Mouse (Mus musculus) lung, embryonic 15.5 days (tissue): ENCODE data around the gene Dcx. TPM values are rescaled to one million over a fixed set of nuclear protein-coding genes. Genes with fewer than 3 reads are reported as not detected.

ENCODE experiments used
- ATAC-seq: fragments of 200-750 bp; cut with Nextera tagmentation; 2 replicates; pipeline ENCODE4 v1.8.0; 2017; ENCODE audit warnings: moderate number of reproducible peaks, borderline replicate concordance; ENCODE audit not compliant: low FRiP score, low TSS enrichment; ENCODE audit errors: extremely low read depth
- H3K27ac ChIP-seq: fragments of 300-500 bp; sonication (generic); 2 replicates; pipeline ENCODE4 v1.5.1; 2015; ENCODE audit warnings: moderate library complexity, mild to moderate bottlenecking, inconsistent platforms
- H3K27me3 ChIP-seq: fragments of 300-500 bp; sonication (generic); 2 replicates; pipeline ENCODE4 v1.6.1; 2015; ENCODE audit warnings: inconsistent platforms
- H3K36me3 ChIP-seq: fragments of 300-500 bp; sonication (generic); 2 replicates; pipeline ENCODE4 v1.6.1; 2015; ENCODE audit warnings: inconsistent platforms
- H3K4me1 ChIP-seq: fragments of 300-500 bp; sonication (generic); 2 replicates; pipeline ENCODE4 v1.6.1; 2015; ENCODE audit warnings: inconsistent platforms
- H3K4me2 ChIP-seq: fragments of 300-500 bp; sonication (generic); 2 replicates; pipeline ENCODE4 v1.6.1; 2015; ENCODE audit warnings: inconsistent platforms, mild to moderate bottlenecking, moderate library complexity
- H3K4me3 ChIP-seq: fragments of 300-500 bp; sonication (generic); 2 replicates; pipeline ENCODE4 v1.5.1; 2015; ENCODE audit warnings: mild to moderate bottlenecking, inconsistent platforms
- H3K9ac ChIP-seq: fragments of 300-500 bp; sonication (generic); 2 replicates; pipeline ENCODE4 v1.6.1; 2015; ENCODE audit warnings: inconsistent platforms
- H3K9me3 ChIP-seq: fragments of 300-500 bp; sonication (generic); 2 replicates; pipeline ENCODE4 v1.6.1; 2016; ENCODE audit warnings: inconsistent platforms
- WGBS: fragments of 180-500 bp; shearing (Covaris S2); methylation state at CpG from one replicate; pipeline ENCODE4 v1.1.7; 2015; 5-methylcytosine and 5-hydroxymethylcytosine counted together
- polyA plus RNA-seq: library from polyadenylated mRNA; unstranded; fragments of >200 nt; fragmentation: Nextera tagmentation; extraction: Ambion mirVana; gene quantifications from 2 replicates; pipeline ENCODE4 v1.2.1, GENCODE M21; 2015

Dcx gene
- polyA plus RNA-seq, 1 experiment from 2014 or later, result 2.5 TPM

- ATAC-seq, result peak; percentile 42; the same call in 1 of the 2 replicates
- Histone ChIP-seq H3K4me1 (no peaks in the 10 kb centered on the region), H3K4me3 (no peak overlapping the region), H3K9me3 (no peaks in the 10 kb centered on the region), H3K9ac (no peak overlapping the region), H3K27ac (no peak overlapping the region), H3K4me2 (no peak overlapping the region), H3K36me3 (no peaks in the 10 kb centered on the region), H3K27me3 (no peaks in the 10 kb centered on the region; the same call in 1 of the 2 replicates)
- WGBS, result 42% methylated on average over 3 of the region's 3 CpGs
Measured at GRCm38 (mm10) chrX:143893180-143893579, 39.9 kb downstream of the Dcx start.

- H3K27me3 ChIP-seq, result no peaks in the 10 kb centered on the region
- no peak overlapping the region for H3K9ac ChIP-seq
- H3K36me3 ChIP-seq, result no peaks in the 10 kb centered on the region
- no peak overlapping the region for H3K4me2 ChIP-seq
- H3K27ac ChIP-seq, result no peak overlapping the region
- ATAC-seq, result peak; percentile 54; the same call in 1 of the 2 replicates
- H3K4me3 ChIP-seq, result no peak overlapping the region
- WGBS, result 36% methylated on average over 4 of the region's 4 CpGs
- no peaks in the 10 kb centered on the region for H3K9me3 ChIP-seq
- H3K4me1 ChIP-seq, result 0 out of 2 replicates have a peak, but pooled peaks cover 12% of the 10 kb centered on the region
Measured at GRCm38 (mm10) chrX:143885765-143886164, 47.3 kb downstream of the Dcx start.

DNA sequence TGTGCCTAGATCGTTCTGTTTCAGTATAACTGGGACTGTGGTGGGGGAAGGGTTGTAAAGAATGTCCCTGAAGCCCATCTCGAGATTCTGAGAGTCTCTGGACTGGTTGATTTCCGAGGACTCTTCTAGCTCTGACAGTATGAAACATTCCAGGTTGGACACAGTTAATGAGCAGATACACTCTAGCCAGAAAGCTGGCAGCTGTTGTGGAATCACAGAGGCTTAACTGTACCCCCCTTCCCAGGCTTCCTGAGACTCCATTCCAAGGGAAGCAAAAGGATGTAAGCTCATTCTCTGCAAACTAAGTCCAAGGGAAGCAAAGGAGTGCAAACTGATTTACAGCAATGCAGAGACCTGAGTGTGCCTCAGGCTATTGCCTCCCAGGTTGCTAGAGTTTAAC lies 48.2 kb downstream of the Dcx start:
- no peak overlapping the region for H3K27ac ChIP-seq
- H3K27me3 ChIP-seq, result no peaks in the 10 kb centered on the region
- no peak for ATAC-seq
- H3K9me3 ChIP-seq, result no peaks in the 10 kb centered on the region
- H3K36me3 ChIP-seq, result no peaks in the 10 kb centered on the region
- 18% methylated on average over 3 of the region's 3 CpGs for WGBS
- no peak overlapping the region for H3K4me3 ChIP-seq
- H3K9ac ChIP-seq, result no peak overlapping the region
- H3K4me1 ChIP-seq, result 0 out of 2 replicates have a peak, but pooled peaks cover 12% of the 10 kb centered on the region
- no peak overlapping the region for H3K4me2 ChIP-seq

DNA sequence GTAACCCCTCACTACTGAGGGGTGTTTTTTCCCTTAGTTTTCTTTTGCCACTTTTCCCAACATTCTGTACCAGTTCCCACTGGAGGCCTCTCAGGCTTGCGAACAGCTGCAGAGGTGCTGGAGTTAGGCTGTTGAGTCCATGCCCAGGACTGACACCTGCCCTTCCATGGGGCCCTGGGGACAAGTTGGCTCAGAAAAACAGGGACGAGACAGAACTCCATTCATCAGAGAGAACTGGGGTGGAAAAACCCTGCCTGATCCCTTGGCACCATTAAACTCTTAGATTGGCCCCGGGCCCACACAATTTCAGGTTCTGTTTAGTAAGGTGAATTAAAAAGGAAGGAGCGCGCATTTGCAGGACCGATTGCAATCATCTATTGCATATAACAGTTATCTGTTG lies 48.8 kb downstream of the Dcx start:
- Histone ChIP-seq H3K4me2 (no peak overlapping the region), H3K36me3 (no peaks in the 10 kb centered on the region), H3K9ac (no peak overlapping the region), H3K27ac (no peak overlapping the region), H3K27me3 (no peaks in the 10 kb centered on the region), H3K4me3 (no peak overlapping the region), H3K4me1 (0 out of 2 replicates have a peak, but pooled peaks cover 12% of the 10 kb centered on the region), H3K9me3 (no peaks in the 10 kb centered on the region)
- WGBS, result 78% methylated on average over 6 of the region's 6 CpGs
- no peak for ATAC-seq

- Histone ChIP-seq H3K36me3 (no peaks in the 10 kb centered on the region), H3K4me2 (no peak overlapping the region), H3K9ac (no peak overlapping the region), H3K9me3 (no peaks in the 10 kb centered on the region), H3K4me1 (0 out of 2 replicates have a peak, but pooled peaks cover 12% of the 10 kb centered on the region), H3K27me3 (no peaks in the 10 kb centered on the region), H3K27ac (peak overlapping the region; percentile 19; the same call in 1 of the 2 replicates), H3K4me3 (no peak overlapping the region)
- WGBS, result 57% methylated on average over 4 of the region's 4 CpGs
- ATAC-seq, result peak; percentile 31; the same call in 1 of the 2 replicates
Measured at GRCm38 (mm10) chrX:143881806-143882468, 51.2 kb downstream of the Dcx start.

GRCm38 (mm10) chrX:143879631-143880030 lies 53.5 kb downstream of the Dcx start:
- WGBS, result 75% methylated on average over 3 of the region's 3 CpGs
- H3K4me1 ChIP-seq, result 0 out of 2 replicates have a peak, but pooled peaks cover 9% of the 10 kb centered on the region

DNA sequence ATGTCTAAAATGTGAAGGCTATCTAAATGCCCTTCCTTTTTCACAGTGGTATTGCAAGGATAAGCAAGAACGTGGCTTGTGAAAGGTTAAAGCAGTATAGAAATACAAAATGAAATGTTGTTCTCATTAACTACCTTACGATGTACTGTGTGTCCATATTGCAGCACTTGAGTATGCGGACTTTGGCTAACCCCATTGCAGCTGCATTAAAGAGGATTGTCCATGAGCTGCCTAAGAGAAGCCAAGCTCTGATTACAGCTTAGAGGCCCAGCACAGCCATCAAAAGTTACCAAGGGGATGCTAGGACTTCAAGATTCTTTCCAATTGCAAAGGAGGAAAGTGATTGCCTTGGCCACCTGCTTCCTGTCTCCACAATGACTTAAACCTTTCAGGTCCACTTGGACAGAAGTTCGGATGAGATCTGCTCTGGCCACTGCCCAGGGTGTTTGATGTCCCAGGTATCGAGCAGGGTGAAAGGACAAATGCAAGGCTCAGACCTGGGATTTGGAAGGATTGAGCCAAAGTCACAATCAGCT lies 65.9 kb downstream of the Dcx start:
- H3K27ac ChIP-seq, result no peak overlapping the region
- no peak for ATAC-seq
- peaks cover 3% of the 10 kb centered on the region; the same call in 1 of the 2 replicates for H3K27me3 ChIP-seq
- no peak overlapping the region for H3K9ac ChIP-seq
- no peaks in the 10 kb centered on the region for H3K4me1 ChIP-seq
- H3K36me3 ChIP-seq, result no peaks in the 10 kb centered on the region
- WGBS, result 78% methylated on average over 5 of the region's 5 CpGs
- H3K9me3 ChIP-seq, result no peaks in the 10 kb centered on the region
- H3K4me2 ChIP-seq, result no peak overlapping the region
- no peak overlapping the region for H3K4me3 ChIP-seq

More at GRCm38 (mm10) chrX:143879631-143880030, 53.5 kb downstream of the Dcx start:
- H3K9me3 ChIP-seq, result no peaks in the 10 kb centered on the region
- H3K27me3 ChIP-seq, result no peaks in the 10 kb centered on the region
- no peak overlapping the region for H3K9ac ChIP-seq
- H3K4me3 ChIP-seq, result no peak overlapping the region
- H3K36me3 ChIP-seq, result no peaks in the 10 kb centered on the region
- no peak overlapping the region for H3K4me2 ChIP-seq
- ATAC-seq, result no peak
- no peak overlapping the region for H3K27ac ChIP-seq

DNA sequence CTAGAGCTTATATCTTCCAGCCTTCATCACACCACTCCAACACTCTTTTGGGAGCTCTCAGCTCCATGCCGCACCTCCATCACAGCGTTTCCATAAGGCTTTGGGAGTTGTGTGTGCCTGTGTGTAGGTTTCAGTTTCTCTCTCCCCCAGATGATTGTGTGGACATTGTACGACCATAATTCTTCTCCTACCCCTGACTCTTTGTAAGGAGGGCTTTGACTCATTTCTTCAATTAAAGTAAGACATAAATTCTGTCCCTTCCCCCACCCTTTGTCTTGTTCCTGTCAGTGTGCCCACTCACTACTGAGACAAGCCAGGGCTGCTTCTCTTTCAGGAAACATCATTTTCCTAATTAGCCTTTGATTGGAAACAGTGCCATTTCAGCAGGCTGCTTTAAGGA lies 81.8 kb downstream of the Dcx start:
- ATAC-seq, result no peak
- H3K9me3 ChIP-seq, result no peaks in the 10 kb centered on the region
- no peaks in the 10 kb centered on the region for H3K4me1 ChIP-seq
- H3K36me3 ChIP-seq, result no peaks in the 10 kb centered on the region
- no peak overlapping the region for H3K27ac ChIP-seq
- H3K9ac ChIP-seq, result no peak overlapping the region
- H3K4me2 ChIP-seq, result no peak overlapping the region
- H3K4me3 ChIP-seq, result no peak overlapping the region
- peaks cover 7% of the 10 kb centered on the region; the same call in 1 of the 2 replicates for H3K27me3 ChIP-seq
- 67% methylated on average over 3 of the region's 3 CpGs for WGBS

DNA sequence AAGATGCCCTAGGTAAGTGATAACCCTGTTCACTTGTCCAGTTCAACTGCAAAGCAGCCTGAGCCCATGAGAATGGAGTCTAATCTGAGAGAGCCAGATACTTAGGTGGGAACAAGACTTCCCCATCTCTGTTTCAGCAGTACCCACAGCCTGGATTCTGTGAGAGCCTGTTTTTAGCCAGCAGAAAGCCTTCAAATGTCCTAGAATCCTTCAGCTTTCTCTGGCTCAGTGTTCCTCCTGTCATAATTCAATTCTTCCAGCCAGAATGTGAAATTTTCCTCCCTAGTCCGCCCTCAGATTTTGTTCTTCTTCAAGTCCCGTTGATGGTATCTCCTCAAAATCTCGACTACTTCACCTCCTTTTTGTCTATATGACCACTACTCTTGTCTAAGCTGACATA lies 83.1 kb downstream of the Dcx start:
- no peak overlapping the region for H3K4me2 ChIP-seq
- no peaks in the 10 kb centered on the region for H3K4me1 ChIP-seq
- no peak overlapping the region for H3K27ac ChIP-seq
- ATAC-seq, result no peak
- H3K36me3 ChIP-seq, result no peaks in the 10 kb centered on the region
- WGBS, result 65% methylated on average over 3 of the region's 3 CpGs
- no peaks in the 10 kb centered on the region for H3K9me3 ChIP-seq
- H3K27me3 ChIP-seq, result peaks cover 7% of the 10 kb centered on the region; the same call in 1 of the 2 replicates
- no peak overlapping the region for H3K4me3 ChIP-seq
- no peak overlapping the region for H3K9ac ChIP-seq

DNA sequence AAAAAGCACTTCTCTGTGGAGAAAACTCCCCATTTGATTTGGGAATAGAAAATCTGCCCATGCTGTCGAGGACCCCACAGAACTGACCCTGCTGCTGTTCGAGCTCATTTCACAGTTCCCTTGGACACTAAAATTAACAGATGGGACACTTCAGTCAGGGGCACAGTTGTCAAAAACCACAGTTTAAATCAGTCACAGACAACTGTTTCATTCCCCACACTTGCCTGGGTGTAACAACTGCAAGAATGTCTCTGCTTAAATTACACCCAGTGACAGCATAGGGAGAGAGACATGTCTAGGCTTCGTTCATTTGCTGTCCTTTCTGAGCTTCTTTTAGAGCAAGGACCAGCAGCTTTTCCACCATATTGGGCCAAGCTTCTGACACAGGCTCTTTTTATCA lies 86.5 kb downstream of the Dcx start:
- 47% methylated on average over 3 of the region's 3 CpGs for WGBS
- peaks cover 3% of the 10 kb centered on the region; the same call in 1 of the 2 replicates for H3K27me3 ChIP-seq

GRCm38 (mm10) chrX:143827212-143827611 lies 105.9 kb downstream of the Dcx start, which contains the start of gene Capn6:
Capn6 (minus strand) TSS chrX:143827414.
- ATAC-seq, result peak; percentile 85

More for the DNA sequence above, 86.5 kb downstream of the Dcx start:
- Histone ChIP-seq H3K9ac (no peak overlapping the region), H3K36me3 (no peaks in the 10 kb centered on the region), H3K27ac (no peak overlapping the region), H3K4me2 (no peak overlapping the region), H3K9me3 (no peaks in the 10 kb centered on the region), H3K4me1 (no peaks in the 10 kb centered on the region), H3K4me3 (no peak overlapping the region)
- no peak for ATAC-seq

DNA sequence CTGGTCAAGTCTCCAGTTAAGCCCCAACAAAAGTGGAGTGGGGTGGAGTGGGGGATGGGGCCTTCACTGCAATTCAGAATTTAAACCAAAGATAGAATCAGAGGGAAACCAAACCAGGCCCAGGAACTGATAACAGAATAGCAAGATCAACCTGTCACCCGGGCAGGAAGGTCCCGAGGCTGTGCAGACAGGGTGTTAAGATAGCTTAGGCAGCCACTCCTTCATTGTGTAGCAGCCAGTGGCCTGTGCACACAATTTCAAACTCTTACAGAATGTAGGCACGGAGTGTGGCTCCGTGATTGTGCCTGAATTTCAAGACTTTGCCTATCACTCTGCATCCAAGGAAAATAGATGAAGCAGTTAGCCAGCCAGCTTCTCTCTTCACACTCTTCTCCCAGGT lies 106.6 kb downstream of the Dcx start:
- H3K4me1 ChIP-seq, result no peaks in the 10 kb centered on the region
- H3K9ac ChIP-seq, result peak overlapping the region; percentile 16; the same call in 1 of the 2 replicates
- H3K27ac ChIP-seq, result no peak overlapping the region; the same call in 1 of the 2 replicates
- WGBS, result 22% methylated on average over 4 of the region's 4 CpGs
- peak overlapping the region; percentile 42 for H3K4me3 ChIP-seq
- H3K4me2 ChIP-seq, result peak overlapping the region; percentile 48
- no peaks in the 10 kb centered on the region for H3K36me3 ChIP-seq
- H3K9me3 ChIP-seq, result no peaks in the 10 kb centered on the region
- ATAC-seq, result no peak; the same call in 1 of the 2 replicates
- H3K27me3 ChIP-seq, result no peaks in the 10 kb centered on the region

More at GRCm38 (mm10) chrX:143827212-143827611, 105.9 kb downstream of the Dcx start, which contains the start of gene Capn6:
- WGBS, result 28% methylated on average over 4 of the region's 4 CpGs
- no peaks in the 10 kb centered on the region for H3K9me3 ChIP-seq
- H3K27ac ChIP-seq, result peak within 1 kb of the TSS; percentile 19; the same call in 1 of the 2 replicates
- H3K27me3 ChIP-seq, result no peaks in the 10 kb centered on the region
- no peaks in the 10 kb centered on the region for H3K36me3 ChIP-seq
- H3K4me1 ChIP-seq, result no peaks in the 10 kb centered on the region
- peak within 1 kb of the TSS; percentile 16; the same call in 1 of the 2 replicates for H3K9ac ChIP-seq
- H3K4me2 ChIP-seq, result peak within 1 kb of the TSS; percentile 48
- peak within 1 kb of the TSS; percentile 42 for H3K4me3 ChIP-seq
